Mouse (Mus musculus): Measurements from ENCODE around the gene Lgr4.

Gene Lgr4

GRCm38 (mm10) chr2:110007423-110008267, 90.2 kb downstream of the Lgr4 start:
- intact Hi-C loops (cut with DNase I): no loop called here

- intact Hi-C loops (cut with DNase I): no loop called here
These were observed 92.0 kb downstream of the Lgr4 start for GRCm38 (mm10) chr2:110009449-110009848.

- intact Hi-C loops (cut with DNase I): no loop called here
These were observed 94.8 kb downstream of the Lgr4 start for GRCm38 (mm10) chr2:110012184-110012725.

- intact Hi-C loops (cut with DNase I): loop anchor here (5.0 kb wide), 2 partner anchors 115 to 190 kb away; no protein-coding TSS in a partner anchor
These were observed 99.6 kb downstream of the Lgr4 start for GRCm38 (mm10) chr2:110017087-110017486.

GRCm38 (mm10) chr2:110017616-110018505, 100.4 kb downstream of the Lgr4 start, which contains the start of gene Ccdc34:
TSS of gene Ccdc34 (plus strand) at chr2:110017817.
- intact Hi-C loops (cut with DNase I): loop anchor here (5.0 kb wide), 2 partner anchors 116 to 189 kb away; no protein-coding TSS in a partner anchor

GRCm38 (mm10) chr2:110019656-110020055, 102.2 kb downstream of the Lgr4 start:
- intact Hi-C loops (cut with DNase I): loop anchor here (5.0 kb wide), 2 partner anchors 117 to 188 kb away; no protein-coding TSS in a partner anchor

GRCm38 (mm10) chr2:110020430-110020829, 103.0 kb downstream of the Lgr4 start:
- intact Hi-C loops (cut with DNase I): no loop called here

- intact Hi-C loops (cut with DNase I): no loop called here
These were observed 118.8 kb downstream of the Lgr4 start for GRCm38 (mm10) chr2:110036265-110036664.

- intact Hi-C loops (cut with DNase I): no loop called here
These were observed 119.2 kb downstream of the Lgr4 start for GRCm38 (mm10) chr2:110036665-110037064.

GRCm38 (mm10) chr2:110037221-110037620, 119.8 kb downstream of the Lgr4 start:
- intact Hi-C loops (cut with DNase I): no loop called here

GRCm38 (mm10) chr2:110038341-110038740, 120.9 kb downstream of the Lgr4 start:
- intact Hi-C loops (cut with DNase I): no loop called here

- intact Hi-C loops (cut with DNase I): no loop called here
These were observed 125.7 kb downstream of the Lgr4 start for GRCm38 (mm10) chr2:110042861-110043760.

- intact Hi-C loops (cut with DNase I): no loop called here
These were observed 141.0 kb downstream of the Lgr4 start for GRCm38 (mm10) chr2:110058424-110058823.

- intact Hi-C loops (cut with DNase I): loop anchor here (1.0 to 10.0 kb wide), 3 partner anchors 142 to 502 kb away; no protein-coding TSS in a partner anchor
These were observed 145.7 kb downstream of the Lgr4 start for GRCm38 (mm10) chr2:110063131-110063530.

Data from adrenal gland (tissue).